Mouse (Mus musculus) naive thymus-derived CD4-positive, alpha-beta T cell, adult 5 months (primary cell): ENCODE data around the gene Otoa. TPM values are rescaled to one million over a fixed set of nuclear protein-coding genes. Genes with fewer than 3 reads are reported as not detected.

Experiments
- polyA plus RNA-seq: library from polyadenylated mRNA; unstranded; fragments of 100-300 nt; shearing (Covaris generic); gene quantifications from one replicate; pipeline ENCODE4 v1.2.1, GENCODE M21; 2017

The Otoa gene
- polyA plus RNA-seq = not detected

DNA sequence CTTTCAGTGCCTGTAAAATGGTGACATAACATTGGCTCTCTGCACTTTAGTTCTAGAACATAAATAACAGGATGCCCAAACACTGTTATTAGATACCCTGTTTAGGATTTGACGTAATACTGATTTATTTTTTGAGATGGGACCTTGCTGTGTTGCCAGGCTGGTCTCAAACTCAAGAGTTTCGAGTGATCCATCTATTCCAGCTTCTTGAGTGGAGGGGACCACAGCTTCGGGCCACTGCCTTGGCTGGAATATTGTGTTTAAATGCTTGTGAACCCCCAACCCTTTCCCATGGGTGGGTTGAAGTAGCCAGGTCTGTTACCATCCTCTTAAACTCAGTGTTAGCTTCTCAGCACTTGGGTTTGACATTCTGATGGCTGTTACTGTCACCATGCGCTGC, at the start of gene Otoa:
TSS of gene Otoa (plus strand) at position 301 of the 400 bp plus-strand sequence.

GRCm38 (mm10) chr7:121033856-121034652, 47.4 kb upstream of the Otoa start, which contains the start of gene Mettl9:
TSS of gene Mettl9 (plus strand) at chr7:121034445.

DNA sequence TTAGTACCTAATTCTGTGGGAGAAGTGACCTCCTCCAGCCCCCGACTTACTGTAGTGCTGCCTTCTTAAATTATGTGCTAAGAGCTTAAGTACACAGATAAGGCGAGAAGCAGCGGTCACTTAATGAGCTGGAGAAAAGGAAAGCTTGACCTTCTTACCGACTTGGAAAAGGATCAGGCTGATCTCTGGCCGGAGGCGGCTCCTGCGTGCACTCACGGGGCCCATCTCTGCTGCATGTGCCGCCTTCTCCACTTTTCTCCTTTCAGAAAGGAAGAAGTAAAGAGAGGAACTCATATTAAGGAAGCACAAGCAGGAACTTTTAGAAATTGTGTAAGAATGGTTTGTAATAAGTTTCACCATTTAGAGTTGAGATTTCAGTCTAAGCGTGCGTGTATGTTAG, 7.2 kb upstream of the Otoa start, which contains the start of gene Igsf6:
TSS of gene Igsf6 (minus strand) at position 292 of the 400 bp plus-strand sequence.

Other genes with a start within 250 kb of the Otoa start
- 8.9 TPM for gene Eef2k, start 238.8 kb upstream of the Otoa start, polyA plus RNA-seq
- 26.9 TPM for gene Polr3e, start 163.9 kb upstream of the Otoa start, polyA plus RNA-seq
- gene Cdr2, start 99.3 kb upstream of the Otoa start, polyA plus RNA-seq = 12.2 TPM
- gene Mfsd13b, start 99.1 kb upstream of the Otoa start, polyA plus RNA-seq = 0.67 TPM
- gene Mettl9, start 47.2 kb upstream of the Otoa start, polyA plus RNA-seq = 57.2 TPM
- not detected for gene Igsf6, start 7.1 kb upstream of the Otoa start, polyA plus RNA-seq